Mouse (Mus musculus) splenic B cell, adult 2 months (primary cell): ENCODE results near the gene Gnb4.

Experiments
- DNase-seq: peaks from one replicate; pipeline ENCODE4 v3.0.0-alpha.2; 2011; ENCODE audit warnings: low read depth, low spot score
- H3K27me3 ChIP-seq: 2 replicates; pipeline ENCODE4 v1.6.1; 2012; ENCODE audit warnings: mild to moderate bottlenecking, low read length, moderate library complexity, mixed read lengths; ENCODE audit not compliant: control insufficient read depth, poor library complexity, insufficient read depth, severe bottlenecking
- H3K36me3 ChIP-seq: 2 replicates; pipeline ENCODE4 v1.6.1; 2012; ENCODE audit warnings: mild to moderate bottlenecking, low read length, moderate library complexity, mixed read lengths; ENCODE audit not compliant: control insufficient read depth, poor library complexity, insufficient read depth, severe bottlenecking

Gnb4 gene

GRCm38 (mm10) chr3:32583489-32583888 is 32.9 kb downstream of the Gnb4 start:
- no peak for DNase-seq
- Histone ChIP-seq H3K27me3 (no peaks in the 10 kb centered on the region), H3K36me3 (no peaks in the 10 kb centered on the region)

- DNase-seq, result no peak
- no peaks in the 10 kb centered on the region for H3K36me3 ChIP-seq
- no peaks in the 10 kb centered on the region for H3K27me3 ChIP-seq
Measured at GRCm38 (mm10) chr3:32581911-32582310, 34.5 kb downstream of the Gnb4 start.

GRCm38 (mm10) chr3:32580738-32581137 is 35.6 kb downstream of the Gnb4 start:
- H3K36me3 ChIP-seq, result no peaks in the 10 kb centered on the region
- DNase-seq, result no peak
- no peaks in the 10 kb centered on the region for H3K27me3 ChIP-seq

GRCm38 (mm10) chr3:32578772-32579171 is 37.6 kb downstream of the Gnb4 start:
- Histone ChIP-seq H3K36me3 (no peaks in the 10 kb centered on the region), H3K27me3 (no peaks in the 10 kb centered on the region)
- DNase-seq, result no peak

- 0 out of 2 replicates have a peak, but pooled peaks cover 3% of the 10 kb centered on the region for H3K36me3 ChIP-seq
- no peak for DNase-seq
- no peaks in the 10 kb centered on the region for H3K27me3 ChIP-seq
Measured at GRCm38 (mm10) chr3:32575151-32575550, 41.2 kb downstream of the Gnb4 start.

GRCm38 (mm10) chr3:32573881-32574280 is 42.5 kb downstream of the Gnb4 start:
- no peak for DNase-seq
- 0 out of 2 replicates have a peak, but pooled peaks cover 3% of the 10 kb centered on the region for H3K36me3 ChIP-seq

GRCm38 (mm10) chr3:32573086-32573485 is 43.3 kb downstream of the Gnb4 start:
- peaks cover 7% of the 10 kb centered on the region; the same call in 1 of the 2 replicates for H3K36me3 ChIP-seq

More at GRCm38 (mm10) chr3:32573881-32574280, 42.5 kb downstream of the Gnb4 start:
- no peaks in the 10 kb centered on the region for H3K27me3 ChIP-seq

GRCm38 (mm10) chr3:32563401-32563800 is 53.0 kb downstream of the Gnb4 start:
- peaks cover 9% of the 10 kb centered on the region for H3K36me3 ChIP-seq
- H3K27me3 ChIP-seq, result no peaks in the 10 kb centered on the region
- DNase-seq, result no peak

More at GRCm38 (mm10) chr3:32573086-32573485, 43.3 kb downstream of the Gnb4 start:
- H3K27me3 ChIP-seq, result no peaks in the 10 kb centered on the region
- no peak for DNase-seq

GRCm38 (mm10) chr3:32553061-32553460 is 63.3 kb downstream of the Gnb4 start:
- H3K27me3 ChIP-seq, result no peaks in the 10 kb centered on the region
- peak; percentile 23 for DNase-seq
- H3K36me3 ChIP-seq, result peaks cover 6% of the 10 kb centered on the region; the same call in 1 of the 2 replicates

- no peaks in the 10 kb centered on the region for H3K27me3 ChIP-seq
- DNase-seq, result no peak
- peaks cover 14% of the 10 kb centered on the region; the same call in 1 of the 2 replicates for H3K36me3 ChIP-seq
Measured at GRCm38 (mm10) chr3:32538091-32538490, 78.3 kb downstream of the Gnb4 start.

GRCm38 (mm10) chr3:32537556-32537955 is 78.8 kb downstream of the Gnb4 start:
- no peak for DNase-seq
- no peaks in the 10 kb centered on the region for H3K27me3 ChIP-seq
- H3K36me3 ChIP-seq, result peaks cover 14% of the 10 kb centered on the region; the same call in 1 of the 2 replicates

GRCm38 (mm10) chr3:32535692-32536091 is 80.7 kb downstream of the Gnb4 start:
- DNase-seq, result no peak
- Histone ChIP-seq H3K27me3 (no peaks in the 10 kb centered on the region), H3K36me3 (peaks cover 14% of the 10 kb centered on the region; the same call in 1 of the 2 replicates)
